Mouse (Mus musculus): ENCODE data around the gene Gm49380. TPM values are rescaled to one million over a fixed set of nuclear protein-coding genes. Genes with fewer than 3 reads are reported as not detected.

Gm49380 gene
- total and polyA plus RNA-seq, 3 experiments, result 0.24 TPM; not detected in 2

DNA sequence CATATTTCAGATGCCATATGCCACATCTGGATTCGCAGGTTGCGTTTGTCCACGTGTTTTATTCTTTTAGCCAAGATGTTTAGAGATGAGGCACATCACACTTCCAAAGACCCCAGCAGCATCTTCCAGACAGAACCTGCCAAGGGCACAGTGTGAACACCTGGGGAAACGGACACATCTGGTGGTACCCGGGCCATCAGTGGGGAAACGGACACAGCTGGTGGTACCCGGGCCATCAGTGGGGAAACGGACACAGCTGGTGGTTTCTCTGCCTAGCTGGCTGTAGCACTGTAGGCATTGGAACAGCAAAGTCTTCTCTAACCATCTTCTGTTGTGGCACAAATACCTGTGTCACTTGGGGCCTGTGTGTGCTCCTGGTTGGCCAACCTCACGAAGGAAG is 17.5 kb downstream of the Gm49380 start:
- no peak for TF ChIP-seq JUND (IDR thresholded peaks at IDR 0.05; ENCODE audit: low read depth, low read length)
- TF ChIP-seq POLR2A (IDR thresholded peaks at IDR 0.05; ENCODE audit: control insufficient read depth in 1 of 2, insufficient read depth in 1 of 2, low read depth in 1 of 2, low read length in 2 of 2, poor library complexity in 1 of 2), result no peak
- no peak for TF ChIP-seq TBP (IDR thresholded peaks at IDR 0.05; ENCODE audit: low read depth, low read length)
- TF ChIP-seq MYB (IDR thresholded peaks at IDR 0.05; ENCODE audit: low read depth, low read length), result no peak
- no peak for TF ChIP-seq MAX (IDR thresholded peaks at IDR 0.05; ENCODE audit: low read length)
- no peak for TF ChIP-seq EP300 (IDR thresholded peaks at IDR 0.05; ENCODE audit: low read depth in 1 of 2, low read length in 2 of 2)
- no peak for TF ChIP-seq ELF1 (IDR thresholded peaks at IDR 0.05; ENCODE audit: low read depth, low read length)
- no peak for TF ChIP-seq MEF2A (IDR thresholded peaks at IDR 0.05; ENCODE audit: extremely low read depth, insufficient replicate concordance, low read depth, low read length, poor library complexity, severe bottlenecking)
- no peak for TF ChIP-seq POLR2AphosphoS5 (IDR thresholded peaks at IDR 0.05; ENCODE audit: borderline replicate concordance, low read depth, low read length)
- TF ChIP-seq NELFE (IDR thresholded peaks at IDR 0.05; ENCODE audit: low read depth, low read length), result no peak
- TF ChIP-seq TCF12 (IDR thresholded peaks at IDR 0.05; ENCODE audit: low read depth, low read length), result no peak
- TF ChIP-seq SMC3 (IDR thresholded peaks at IDR 0.05; ENCODE audit: low read depth, low read length), result no peak
- TF ChIP-seq CHD1 (IDR thresholded peaks at IDR 0.05; ENCODE audit: low read depth, low read length), result no peak
- no peak for TF ChIP-seq UBTF (IDR thresholded peaks at IDR 0.05; ENCODE audit: borderline replicate concordance, insufficient read depth, low read depth, low read length)
- TF ChIP-seq MAFK (IDR thresholded peaks at IDR 0.05; ENCODE audit: borderline replicate concordance, low read depth, low read length), result no peak
- Histone ChIP-seq H3K9ac (ENCODE audit: control insufficient read depth, low read depth, low read length, poor library complexity, severe bottlenecking) (no peak overlapping the region), H3K79me2 (ENCODE audit: control insufficient read depth, insufficient read depth, low read length, poor library complexity) (no peaks in the 10 kb centered on the region), H3K27me3 (ENCODE audit: control insufficient read depth in 1 of 2, insufficient read depth in 2 of 2, low read length in 2 of 2) (no peaks in the 10 kb centered on the region), H3K4me1 (ENCODE audit: control insufficient read depth in 1 of 2, insufficient read depth in 2 of 2, low read length in 2 of 2) (peaks cover 3 to 10% of the 10 kb centered on the region in 2 experiments), H3K9me3 (replicated peaks; ENCODE audit: insufficient read depth, low read length) (no peaks in the 10 kb centered on the region), H3K4me3 (ENCODE audit: control insufficient read depth in 1 of 2, insufficient read depth in 1 of 2, low read depth in 2 of 2, low read length in 2 of 2) (no peak overlapping the region), H3K36me3 (ENCODE audit: control insufficient read depth in 1 of 2, insufficient read depth in 2 of 2, low read length in 2 of 2) (peaks cover 0 to 10% of the 10 kb centered on the region in 2 experiments; a peak in 2 of 4 replicates), H3K27ac (ENCODE audit: control insufficient read depth, low read depth, low read length) (no peak overlapping the region)
- no peak for DNase-seq (ENCODE audit: low read depth, low spot score)

- Histone ChIP-seq H3K79me2 (ENCODE audit: control insufficient read depth, insufficient read depth, low read length, poor library complexity) (no peaks in the 10 kb centered on the region), H3K9ac (ENCODE audit: control insufficient read depth, low read depth, low read length, poor library complexity, severe bottlenecking) (no peak overlapping the region), H3K4me1 (ENCODE audit: control insufficient read depth in 1 of 2, insufficient read depth in 2 of 2, low read length in 2 of 2) (peaks cover 3 to 12% of the 10 kb centered on the region in 2 experiments), H3K27ac (ENCODE audit: control insufficient read depth, low read depth, low read length) (no peak overlapping the region), H3K4me3 (ENCODE audit: control insufficient read depth in 1 of 2, insufficient read depth in 1 of 2, low read depth in 2 of 2, low read length in 2 of 2) (no peak overlapping the region), H3K36me3 (ENCODE audit: control insufficient read depth in 1 of 2, insufficient read depth in 2 of 2, low read length in 2 of 2) (peaks cover 0 to 10% of the 10 kb centered on the region in 2 experiments; a peak in 2 of 4 replicates), H3K27me3 (ENCODE audit: control insufficient read depth in 1 of 2, insufficient read depth in 2 of 2, low read length in 2 of 2) (no peaks in the 10 kb centered on the region), H3K9me3 (replicated peaks; ENCODE audit: insufficient read depth, low read length) (no peaks in the 10 kb centered on the region)
- TF ChIP-seq CHD1 (IDR thresholded peaks at IDR 0.05; ENCODE audit: low read depth, low read length), result no peak
- no peak for TF ChIP-seq MAZ (IDR thresholded peaks at IDR 0.05; ENCODE audit: low read depth, low read length)
- TF ChIP-seq TCF12 (IDR thresholded peaks at IDR 0.05; ENCODE audit: low read depth, low read length), result peak; percentile 52; the same call in 1 of the 2 replicates
- peak; percentile 32; the same call in 1 of the 2 replicates for TF ChIP-seq GATA1 (IDR thresholded peaks at IDR 0.05; ENCODE audit: low read depth, low read length)
- no peak for TF ChIP-seq GABPA (IDR thresholded peaks at IDR 0.05; ENCODE audit: low read depth, low read length)
- peak; percentile 50 to 65; a peak in 3 of 4 replicates for TF ChIP-seq EP300 (IDR thresholded peaks at IDR 0.05; ENCODE audit: low read depth in 1 of 2, low read length in 2 of 2)
- TF ChIP-seq BHLHE40 (IDR thresholded peaks at IDR 0.05; ENCODE audit: borderline replicate concordance, low read depth, low read length), result peak; percentile 45; the same call in 1 of the 2 replicates
- no peak for TF ChIP-seq JUND (IDR thresholded peaks at IDR 0.05; ENCODE audit: low read depth, low read length)
- peak; percentile 55 for TF ChIP-seq ETS1 (IDR thresholded peaks at IDR 0.05; ENCODE audit: low read depth, low read length)
- TF ChIP-seq SIN3A (IDR thresholded peaks at IDR 0.05; ENCODE audit: low read length), result no peak
- no peak for TF ChIP-seq ZNF384 (IDR thresholded peaks at IDR 0.05; ENCODE audit: low read depth, low read length)
- TF ChIP-seq RCOR1 (IDR thresholded peaks at IDR 0.05; ENCODE audit: low read depth, low read length), result peak; percentile 39; the same call in 1 of the 2 replicates
- no peak for TF ChIP-seq MEF2A (IDR thresholded peaks at IDR 0.05; ENCODE audit: extremely low read depth, insufficient replicate concordance, low read depth, low read length, poor library complexity, severe bottlenecking)
- no peak for TF ChIP-seq POLR2AphosphoS5 (IDR thresholded peaks at IDR 0.05; ENCODE audit: borderline replicate concordance, low read depth, low read length)
- DNase-seq (ENCODE audit: low read depth, low spot score), result peak; percentile 65
Measured at GRCm38 (mm10) chr9:44094737-44095136, 18.6 kb downstream of the Gm49380 start.
